Mouse (Mus musculus) stomach, embryonic 16.5 days (tissue): Measurements from ENCODE around the gene Gucd1. TPM values are rescaled to one million over a fixed set of nuclear protein-coding genes. Genes with fewer than 3 reads are reported as not detected.
"Not testable (repeated sequence)": the region's sequence is repeated elsewhere in the genome, so short reads cannot be mapped to it uniquely, and the experiment has no call there.

ENCODE experiments used
- ATAC-seq: fragments of 200-750 bp; cut with Nextera tagmentation; 2 replicates; pipeline ENCODE4 v1.8.0; 2017; ENCODE audit warnings: moderate number of reproducible peaks, moderate TSS enrichment; ENCODE audit not compliant: insufficient read depth, low FRiP score
- H3K27ac ChIP-seq: fragments of 300-500 bp; sonication (generic); 2 replicates; pipeline ENCODE4 v1.5.1; 2014; ENCODE audit warnings: low read length
- H3K27me3 ChIP-seq: fragments of 300-500 bp; sonication (generic); 2 replicates; pipeline ENCODE4 v1.6.1; 2014; ENCODE audit warnings: low read length, control low read depth, mixed read lengths; ENCODE audit not compliant: control insufficient read depth, insufficient read depth
- H3K36me3 ChIP-seq: fragments of 300-500 bp; sonication (generic); 2 replicates; pipeline ENCODE4 v1.6.1; 2014; ENCODE audit warnings: low read length; ENCODE audit not compliant: control insufficient read depth, insufficient read depth
- H3K4me1 ChIP-seq: fragments of 300-500 bp; sonication (generic); 2 replicates; pipeline ENCODE4 v1.6.1; 2014; ENCODE audit warnings: low read length, control low read depth, mixed read lengths; ENCODE audit not compliant: control insufficient read depth, insufficient read depth
- H3K4me2 ChIP-seq: fragments of 300-500 bp; sonication (generic); 2 replicates; pipeline ENCODE4 v1.6.1; 2014; ENCODE audit warnings: low read depth, low read length, mixed read lengths
- H3K4me3 ChIP-seq: fragments of 300-500 bp; sonication (generic); replicated peaks from 2 replicates; pipeline ENCODE4 v1.5.1; 2014; ENCODE audit warnings: mild to moderate bottlenecking, low read length
- H3K9ac ChIP-seq: fragments of 300-500 bp; sonication (generic); 2 replicates; pipeline ENCODE4 v1.6.1; 2014; ENCODE audit warnings: low read length
- H3K9me3 ChIP-seq: fragments of 300-500 bp; sonication (generic); replicated peaks from 2 replicates; pipeline ENCODE4 v1.6.1; 2016; ENCODE audit warnings: low read length, control low read depth; ENCODE audit not compliant: control insufficient read depth
- WGBS: fragments of 180-500 bp; shearing (Covaris S2); extraction: QIAGEN DNeasy Blood & Tissue Kit; methylation state at CpG from one replicate; pipeline ENCODE4 v1.1.7; 2014; 5-methylcytosine and 5-hydroxymethylcytosine counted together
- polyA plus RNA-seq: library from polyadenylated mRNA; unstranded; fragments of >200 nt; fragmentation: Nextera tagmentation; extraction: Ambion mirVana; gene quantifications from 2 replicates; pipeline ENCODE4 v1.2.1, GENCODE M21; 2015

Gene Gucd1
- polyA plus RNA-seq, 1 experiment from 2014 or later = 24.7 TPM

- Histone ChIP-seq H3K9me3 (no peaks in the 10 kb centered on the region), H3K4me1 (peaks cover 24% of the 10 kb centered on the region), H3K9ac (no peak overlapping the region), H3K4me2 (no peak overlapping the region), H3K36me3 (peaks cover 17% of the 10 kb centered on the region), H3K27me3 (no peaks in the 10 kb centered on the region), H3K4me3 (no peak overlapping the region), H3K27ac (no peak overlapping the region)
- WGBS = 67% methylated on average over 7 of the region's 7 CpGs
- ATAC-seq = no peak
Measured at GRCm38 (mm10) chr10:75514361-75514760, 3.4 kb downstream of the Gucd1 start.

- H3K9ac ChIP-seq = no peak overlapping the region
- ATAC-seq = no peak
- no peaks in the 10 kb centered on the region for H3K27me3 ChIP-seq
- peaks cover 15% of the 10 kb centered on the region for H3K4me1 ChIP-seq
- H3K9me3 ChIP-seq = no peaks in the 10 kb centered on the region
- peaks cover 23% of the 10 kb centered on the region for H3K36me3 ChIP-seq
- no peak overlapping the region for H3K4me3 ChIP-seq
- no peak overlapping the region for H3K4me2 ChIP-seq
- WGBS = 86% methylated on average over 8 of the region's 8 CpGs
- no peak overlapping the region for H3K27ac ChIP-seq
Measured at GRCm38 (mm10) chr10:75513306-75514067, 4.3 kb downstream of the Gucd1 start.

- Histone ChIP-seq H3K9ac (no peak overlapping the region), H3K36me3 (peaks cover 29% of the 10 kb centered on the region), H3K27ac (no peak overlapping the region), H3K4me1 (peaks cover 14% of the 10 kb centered on the region), H3K9me3 (no peaks in the 10 kb centered on the region), H3K4me2 (no peak overlapping the region), H3K4me3 (no peak overlapping the region), H3K27me3 (no peaks in the 10 kb centered on the region)
- WGBS = 86% methylated on average over 7 of the region's 7 CpGs
- no peak for ATAC-seq
Measured at GRCm38 (mm10) chr10:75512796-75513195, 5.0 kb downstream of the Gucd1 start.

GRCm38 (mm10) chr10:75511897-75512296, 5.9 kb downstream of the Gucd1 start:
- Histone ChIP-seq H3K4me2 (no peak overlapping the region), H3K9ac (no peak overlapping the region), H3K36me3 (peaks cover 30% of the 10 kb centered on the region), H3K27ac (no peak overlapping the region), H3K4me3 (no peak overlapping the region), H3K9me3 (no peaks in the 10 kb centered on the region), H3K4me1 (peaks cover 14% of the 10 kb centered on the region), H3K27me3 (no peaks in the 10 kb centered on the region)
- 92% methylated on average over 7 of the region's 7 CpGs for whole genome bisulfite sequencing
- no peak for ATAC-seq

GRCm38 (mm10) chr10:75511060-75511459, 6.7 kb downstream of the Gucd1 start:
- Histone ChIP-seq H3K36me3 (peaks cover 30% of the 10 kb centered on the region), H3K9ac (no peak overlapping the region), H3K27ac (no peak overlapping the region), H3K9me3 (no peaks in the 10 kb centered on the region), H3K4me2 (no peak overlapping the region), H3K4me3 (no peak overlapping the region), H3K4me1 (peaks cover 8% of the 10 kb centered on the region), H3K27me3 (no peaks in the 10 kb centered on the region)
- ATAC-seq = no peak
- 86% methylated on average over 9 of the region's 9 CpGs for WGBS

- ATAC-seq = no peak
- H3K4me3 ChIP-seq = no peak overlapping the region
- H3K9ac ChIP-seq = no peak overlapping the region
- no peaks in the 10 kb centered on the region for H3K9me3 ChIP-seq
- H3K27me3 ChIP-seq = no peaks in the 10 kb centered on the region
- 90% methylated on average over 7 of the region's 7 CpGs for WGBS
- no peak overlapping the region for H3K27ac ChIP-seq
- H3K4me2 ChIP-seq = no peak overlapping the region
- peaks cover 1% of the 10 kb centered on the region; the same call in 1 of the 2 replicates for H3K4me1 ChIP-seq
- H3K36me3 ChIP-seq = peaks cover 30% of the 10 kb centered on the region
Measured at GRCm38 (mm10) chr10:75510446-75510845, 7.3 kb downstream of the Gucd1 start.

GRCm38 (mm10) chr10:75505928-75506327, 11.8 kb downstream of the Gucd1 start:
- H3K36me3 ChIP-seq = peaks cover 27% of the 10 kb centered on the region
- H3K9ac ChIP-seq, H3K9me3 ChIP-seq, H3K4me1 ChIP-seq, ATAC-seq, H3K4me3 ChIP-seq, H3K4me2 ChIP-seq, H3K27ac ChIP-seq, H3K27me3 ChIP-seq: not testable (repeated sequence)
- WGBS = 90% methylated on average over 3 of the region's 3 CpGs

DNA sequence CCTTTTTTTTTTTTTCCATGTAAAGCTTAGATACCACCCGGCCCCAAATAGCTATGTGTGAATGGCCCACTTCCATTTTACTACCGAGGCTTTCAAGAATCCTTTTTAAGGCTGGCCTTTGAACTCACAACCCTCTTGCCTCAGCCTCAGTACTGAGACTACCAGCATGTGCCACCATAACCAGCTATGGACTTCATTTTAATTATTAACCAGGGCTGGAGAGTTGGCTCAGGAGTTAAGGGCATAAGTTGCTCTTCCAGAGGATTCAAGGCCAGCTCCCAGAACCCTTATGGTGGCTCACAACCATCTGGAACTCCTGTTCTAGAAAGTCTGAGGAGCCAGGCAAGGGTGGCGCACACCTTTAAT, 12.7 kb downstream of the Gucd1 start:
- Histone ChIP-seq H3K27me3 (no peaks in the 10 kb centered on the region), H3K36me3 (peaks cover 20% of the 10 kb centered on the region; the same call in 1 of the 2 replicates), H3K9ac (no peak overlapping the region), H3K9me3 (peaks cover 3% of the 10 kb centered on the region; the same call in 1 of the 2 replicates), H3K4me3 (no peak overlapping the region), H3K4me2 (no peak overlapping the region), H3K4me1 (no peaks in the 10 kb centered on the region; the same call in 1 of the 2 replicates), H3K27ac (no peak overlapping the region)
- ATAC-seq = no peak; the same call in 1 of the 2 replicates
- WGBS = 66% methylated on average over 3 of the region's 3 CpGs

- Histone ChIP-seq H3K27me3 (no peaks in the 10 kb centered on the region), H3K36me3 (peaks cover 13% of the 10 kb centered on the region; the same call in 1 of the 2 replicates), H3K4me3 (no peak overlapping the region), H3K9me3 (peaks cover 3% of the 10 kb centered on the region; the same call in 1 of the 2 replicates), H3K9ac (no peak overlapping the region), H3K27ac (no peak overlapping the region), H3K4me1 (no peaks in the 10 kb centered on the region; the same call in 1 of the 2 replicates), H3K4me2 (no peak overlapping the region)
- no peak for ATAC-seq
- WGBS = 76% methylated on average over 8 of the region's 8 CpGs
Measured at GRCm38 (mm10) chr10:75504234-75505129, 13.3 kb downstream of the Gucd1 start.
